Mouse (Mus musculus): ENCODE measurements around the gene Scyl3.

- TF ChIP-seq TCF3 (IDR thresholded peaks at IDR 0.05; ENCODE audit: insufficient read length, low read depth) (no peak), TCF12 (IDR thresholded peaks at IDR 0.05; ENCODE audit: insufficient read depth, poor library complexity, severe bottlenecking) (no peak), POLR2A (IDR thresholded peaks at IDR 0.05; ENCODE audit: insufficient read length, low read depth) (no peak), USF1 (IDR thresholded peaks at IDR 0.05; ENCODE audit: low read depth) (no peak), E2F4 (IDR thresholded peaks at IDR 0.05; ENCODE audit: insufficient read depth) (no peak), MAX (IDR thresholded peaks at IDR 0.05; ENCODE audit: low read depth) (no peak)
Observed at GRCm38 (mm10) chr1:163958036-163958435, 29.1 kb downstream of the Scyl3 start.

Measured in myocyte (in vitro differentiated cells).